Mouse (Mus musculus): ENCODE results near the gene Kif6.

Kif6 gene

DNA sequence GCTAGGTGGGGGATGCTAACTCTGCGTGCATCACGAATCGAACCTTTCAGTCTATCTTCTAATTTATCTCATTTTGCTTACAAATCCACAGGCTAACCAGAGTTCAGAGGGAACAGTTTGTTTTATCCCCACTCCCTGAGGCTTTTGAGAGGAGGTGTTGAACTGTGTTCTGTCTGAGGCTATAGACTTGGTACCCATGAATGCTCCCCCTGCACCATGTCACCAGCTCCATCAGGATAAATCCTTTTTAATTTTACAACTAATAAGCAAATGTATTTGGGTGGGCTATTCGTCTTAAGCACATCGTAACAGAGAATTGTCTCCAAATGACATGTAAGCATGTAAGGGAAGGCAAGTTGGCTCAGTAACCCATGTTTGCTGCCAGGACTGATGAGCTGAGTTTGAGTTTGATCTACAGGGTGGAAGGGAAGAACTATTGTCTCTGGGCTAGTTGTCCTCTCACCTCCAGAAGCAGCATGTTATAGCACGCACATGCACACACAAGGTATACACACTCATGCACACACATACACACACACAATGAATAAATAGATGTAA, 122.4 kb downstream of the Kif6 start:
- DNase-seq (ENCODE audit: low spot score in 2 of 2): no peak

DNA sequence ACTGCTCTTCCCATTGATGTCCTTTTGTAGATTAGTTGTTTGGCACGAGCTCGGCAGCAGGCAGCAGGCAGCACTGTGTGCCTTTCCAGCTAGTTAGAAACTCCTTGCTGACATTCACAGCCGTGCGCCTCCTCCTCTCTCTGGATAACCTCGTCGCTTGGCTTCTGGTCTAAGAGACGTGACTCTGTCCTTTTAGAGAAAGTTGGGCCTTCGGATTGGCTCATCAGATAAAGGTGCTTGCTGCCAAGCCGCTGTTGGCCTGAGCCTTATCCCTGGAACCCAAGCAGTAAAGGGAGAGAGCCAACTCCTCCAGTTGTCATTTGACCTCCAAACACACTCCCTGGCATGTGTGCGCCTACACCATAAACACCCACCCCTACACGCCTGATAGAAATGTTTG, 123.4 kb downstream of the Kif6 start:
- no peak for DNase-seq (ENCODE audit: low spot score in 2 of 2)

- DNase-seq (ENCODE audit: low spot score in 2 of 2): no peak
Measured at GRCm38 (mm10) chr17:49739896-49740679, 125.2 kb downstream of the Kif6 start.

- DNase-seq (ENCODE audit: low spot score in 2 of 2): no peak
Measured at GRCm38 (mm10) chr17:49741172-49741571, 126.2 kb downstream of the Kif6 start.

GRCm38 (mm10) chr17:49741927-49742326, 127.0 kb downstream of the Kif6 start:
- DNase-seq (ENCODE audit: low spot score in 2 of 2): no peak

GRCm38 (mm10) chr17:49743580-49744463, 128.9 kb downstream of the Kif6 start:
- DNase-seq (ENCODE audit: low spot score in 2 of 2): no peak

- no peak for DNase-seq (ENCODE audit: low spot score in 2 of 2)
Measured at GRCm38 (mm10) chr17:49750889-49751324, 136.0 kb downstream of the Kif6 start.

- DNase-seq (ENCODE audit: low spot score in 2 of 2): no peak
Measured at GRCm38 (mm10) chr17:49753874-49754273, 138.9 kb downstream of the Kif6 start.

DNA sequence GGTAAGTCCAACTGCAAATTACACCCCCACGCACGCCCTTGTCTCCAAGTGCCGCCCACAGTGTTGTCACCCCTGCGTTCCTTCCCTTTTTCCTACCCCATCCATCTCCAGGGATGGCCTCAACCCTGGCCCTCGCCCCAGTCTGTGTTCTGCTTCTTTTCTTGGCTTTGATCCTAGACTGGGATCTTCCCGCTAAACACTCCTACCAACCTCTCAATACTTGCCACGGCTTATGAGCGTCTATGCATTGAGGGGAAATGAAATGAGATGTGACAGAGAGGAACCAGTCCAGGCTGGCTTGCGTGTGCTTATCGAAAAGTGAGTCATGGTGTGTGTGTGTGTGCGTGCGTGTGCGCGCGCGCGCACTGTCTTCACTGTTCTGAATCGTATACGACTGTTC, 141.9 kb downstream of the Kif6 start:
- no peak for DNase-seq (ENCODE audit: low spot score in 2 of 2)

GRCm38 (mm10) chr17:49759047-49759446, 144.1 kb downstream of the Kif6 start:
- no peak for DNase-seq (ENCODE audit: low spot score in 2 of 2)

GRCm38 (mm10) chr17:49761260-49761659, 146.3 kb downstream of the Kif6 start:
- no peak for DNase-seq (ENCODE audit: low spot score in 2 of 2)

DNA sequence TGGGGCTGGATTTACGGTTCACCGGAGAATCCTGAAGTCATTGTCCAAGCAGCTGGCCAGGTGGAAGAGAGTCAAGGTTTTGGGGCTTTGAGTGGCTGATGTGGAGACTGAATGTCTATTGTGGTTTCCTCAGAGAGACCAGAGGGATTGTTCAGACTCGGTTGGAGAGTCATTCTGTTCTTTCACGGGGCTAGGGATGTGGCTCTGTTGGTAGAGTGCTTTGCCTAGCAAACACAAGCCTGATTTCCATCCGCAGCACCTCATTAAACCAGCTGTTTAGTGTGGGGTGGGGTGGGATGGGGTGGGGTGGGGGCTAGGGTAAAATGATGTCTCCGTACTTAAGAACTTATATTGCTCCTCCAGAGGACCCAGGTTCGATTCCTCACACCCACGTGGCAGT, 146.9 kb downstream of the Kif6 start:
- DNase-seq (ENCODE audit: low spot score in 2 of 2): no peak

GRCm38 (mm10) chr17:49764963-49765362, 150.0 kb downstream of the Kif6 start:
- no peak for DNase-seq (ENCODE audit: low spot score in 2 of 2)

DNA sequence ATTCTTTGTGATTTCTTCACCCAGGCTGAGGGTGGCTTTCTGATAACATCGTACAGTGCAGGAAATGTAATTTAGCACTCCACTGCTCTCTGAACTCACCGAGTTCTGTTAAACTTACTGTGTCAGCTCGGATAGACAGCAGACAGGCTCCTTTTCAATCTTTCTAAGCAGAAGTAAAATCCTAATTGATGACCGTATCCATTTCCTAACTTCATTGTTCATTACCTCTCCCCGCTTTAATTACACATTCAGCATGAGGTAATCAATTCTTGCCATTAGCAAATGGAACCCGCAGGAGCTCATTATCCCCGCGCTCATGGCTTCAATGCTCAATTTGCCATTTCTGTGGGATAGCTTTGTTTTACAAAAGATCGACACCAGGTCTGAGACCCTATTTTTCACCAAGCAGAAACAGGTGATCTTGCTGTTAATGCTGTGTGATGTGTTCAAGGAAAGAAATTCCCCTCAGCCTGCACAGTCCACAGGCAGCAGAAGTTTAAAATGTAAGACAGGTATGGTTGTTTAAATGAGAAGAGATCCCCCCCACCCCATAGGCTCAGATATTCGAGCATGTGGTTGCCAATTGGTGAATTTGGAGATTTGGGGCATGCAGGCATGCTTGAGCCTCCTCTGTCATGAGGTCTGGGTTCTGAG, 152.9 kb downstream of the Kif6 start:
- no peak for DNase-seq (ENCODE audit: low spot score in 2 of 2)

GRCm38 (mm10) chr17:49771703-49772315, 156.9 kb downstream of the Kif6 start:
- no peak for DNase-seq (ENCODE audit: low spot score in 2 of 2)

- no peak for DNase-seq (ENCODE audit: low spot score in 2 of 2)
Measured at GRCm38 (mm10) chr17:49777115-49777839, 162.3 kb downstream of the Kif6 start.

DNA sequence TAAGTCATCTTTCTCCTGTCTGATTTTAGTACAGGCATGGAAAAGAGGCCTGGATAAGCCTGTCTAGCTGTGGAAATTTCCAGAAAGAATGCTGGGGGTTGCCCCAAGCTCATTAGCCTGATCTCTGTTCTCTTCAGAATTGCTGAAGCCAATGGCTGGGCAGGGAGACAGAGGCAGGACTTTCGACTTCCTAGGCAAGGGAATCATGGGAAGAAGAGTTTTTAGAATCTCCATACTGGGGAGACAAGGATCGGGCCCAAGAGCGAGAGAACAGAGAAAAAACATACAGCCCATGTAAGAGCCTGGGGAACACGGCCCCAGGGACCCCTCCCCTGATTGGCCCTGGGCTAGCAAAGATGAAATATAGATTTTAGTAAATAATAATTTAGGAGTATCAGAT, 164.1 kb downstream of the Kif6 start:
- DNase-seq (ENCODE audit: low spot score in 2 of 2): no peak

- no peak for DNase-seq (ENCODE audit: low spot score in 2 of 2)
Measured at GRCm38 (mm10) chr17:49779576-49779975, 164.6 kb downstream of the Kif6 start.

GRCm38 (mm10) chr17:49785851-49786250, 170.9 kb downstream of the Kif6 start:
- DNase-seq (ENCODE audit: low spot score in 2 of 2): no peak

- DNase-seq (ENCODE audit: low spot score in 2 of 2): no peak
Measured at GRCm38 (mm10) chr17:49787351-49787750, 172.4 kb downstream of the Kif6 start.

Measured in spleen, postnatal 36 days (tissue).